Mouse (Mus musculus) C2C12 (cell line): ENCODE measurements around the gene Trio.
"Not testable (repeated sequence)": the region's sequence is repeated elsewhere in the genome, so short reads cannot be mapped to it uniquely, and the experiment has no call there.

Experiments used
- CTCF ChIP-seq: IDR thresholded peaks from one replicate; pipeline ENCODE4 v1.5.1; 2011; ENCODE audit not compliant: control insufficient read depth, insufficient read depth, insufficient read length
- MYOG ChIP-seq: IDR thresholded peaks from one replicate; pipeline ENCODE4 v1.6.1; 2011; ENCODE audit not compliant: control insufficient read depth, insufficient read length; ENCODE audit errors: extremely low read depth

DNA sequence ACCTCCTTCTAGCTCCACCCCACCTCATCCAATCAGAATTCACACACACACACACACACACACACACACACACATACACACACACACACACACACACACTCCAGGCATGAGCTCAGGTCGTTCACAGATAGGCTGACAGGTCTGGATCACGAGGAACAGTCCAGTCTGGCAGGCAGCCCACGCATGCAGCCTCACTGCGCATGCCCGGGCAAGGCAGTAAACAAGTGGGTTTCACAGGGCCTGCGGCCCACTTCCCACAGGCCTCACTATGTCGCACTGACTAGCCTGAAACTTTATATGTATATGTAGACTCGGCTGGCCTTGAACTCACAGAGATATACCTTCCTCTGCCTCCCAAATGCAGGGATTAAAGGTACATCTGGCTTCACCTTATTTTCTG, 305.4 kb downstream of the Trio start:
- not testable (repeated sequence) for TF ChIP-seq MYOG, CTCF
